Mouse (Mus musculus): ENCODE data around the gene Vmn1r85. TPM values are rescaled to one million over a fixed set of nuclear protein-coding genes. Genes with fewer than 3 reads are reported as not detected.
A peak's percentile ranks its signal among the peaks of the same experiment; 100 is the strongest.
"Not testable (repeated sequence)": the region's sequence is repeated elsewhere in the genome, so short reads cannot be mapped to it uniquely, and the experiment has no call there.

Gene Vmn1r85
- not detected in 2 replicates for polyA plus RNA-seq (2014; fragmentation: Nextera tagmentation; extraction: Ambion mirVana)

DNA sequence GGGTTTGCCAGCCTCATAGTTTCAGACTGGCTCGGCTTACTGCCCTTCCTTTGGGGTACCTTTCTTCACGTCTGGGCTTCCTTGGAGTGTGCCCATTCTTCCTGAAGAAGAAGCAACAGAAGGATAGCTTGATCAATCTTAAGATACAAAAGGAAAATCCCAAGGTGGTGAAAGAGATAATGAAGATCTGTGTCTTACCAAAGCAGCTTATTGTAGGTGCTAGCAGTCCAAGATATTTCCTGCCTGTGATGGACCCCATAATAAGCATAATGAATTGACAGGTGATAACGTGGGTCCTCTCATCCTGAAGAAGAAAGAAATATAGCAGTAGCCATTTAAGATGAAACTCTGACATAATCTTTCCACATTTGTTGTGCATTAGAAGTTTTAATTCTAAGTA, at the start of gene Vmn1r85:
Vmn1r85 (minus strand) TSS at position 101 of the 400 bp plus-strand sequence.
- 67% methylated on average over 3 of the region's 3 CpGs for WGBS
- Histone ChIP-seq H3K4me2 (ENCODE audit: low read depth, severe bottlenecking) (no peak within 1 kb of the TSS), H3K9me3 (ENCODE audit: control insufficient read depth, low read length) (no peaks in the 10 kb centered on the region), H3K27ac (replicated peaks; ENCODE audit: low read depth, low read length) (no peak within 1 kb of the TSS), H3K27me3 (ENCODE audit: control insufficient read depth, insufficient read depth, low read length) (no peaks in the 10 kb centered on the region), H3K9ac (ENCODE audit: low read length) (no peak within 1 kb of the TSS), H3K4me1 (ENCODE audit: control insufficient read depth, insufficient read depth, low read length) (no peaks in the 10 kb centered on the region), H3K36me3 (ENCODE audit: control insufficient read depth, insufficient read depth, low read length) (no peaks in the 10 kb centered on the region), H3K4me3 (ENCODE audit: low read depth, low read length) (no peak within 1 kb of the TSS)
- DNase-seq (ENCODE audit: low spot score) (no peak), ATAC-seq (ENCODE audit: insufficient number of reproducible peaks, low FRiP score, low TSS enrichment, low read depth) (no peak)

DNA sequence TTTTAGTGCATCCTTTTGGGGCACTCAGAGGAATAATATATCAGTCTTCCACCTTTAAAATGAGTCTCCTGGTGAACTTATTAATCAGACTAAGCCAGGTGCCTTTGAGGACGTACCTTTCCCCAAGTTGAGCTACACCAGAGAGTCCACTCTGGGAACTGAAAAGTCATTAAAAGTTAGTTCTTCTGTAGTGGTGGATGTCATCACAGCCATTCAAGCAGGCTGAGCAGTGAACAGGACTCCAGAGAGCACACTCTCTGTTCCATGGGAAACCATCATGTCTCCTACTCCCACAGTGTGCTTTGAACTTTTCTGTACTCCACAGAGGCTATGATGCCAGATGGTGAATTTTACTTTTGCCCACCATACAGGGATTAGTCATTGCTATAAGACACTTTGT, 45.1 kb upstream of the Vmn1r85 start, which contains the start of gene Vmn1r87:
Vmn1r87 (minus strand) TSS at position 101 of the 400 bp plus-strand sequence.
- WGBS, result 88% methylated on average over 1 of the region's 1 CpGs

DNA sequence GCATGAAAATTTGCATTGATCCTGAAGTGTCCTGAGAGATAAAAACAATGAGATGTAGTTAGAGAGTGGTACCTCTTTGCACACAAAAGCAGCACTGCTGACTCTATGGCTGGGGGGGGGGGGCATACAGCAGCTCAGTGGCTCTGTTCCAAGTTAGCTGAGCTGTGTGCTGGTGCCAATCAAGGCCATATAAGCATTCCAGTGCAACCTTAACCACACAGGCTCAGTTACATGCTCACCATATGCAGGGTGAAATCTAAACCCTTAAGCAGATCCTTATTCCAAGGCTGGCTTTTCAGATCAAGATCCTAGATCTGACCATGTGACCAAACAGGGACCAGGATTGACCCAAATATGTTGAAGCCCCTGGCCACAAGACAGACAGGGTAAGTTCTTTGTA, 42.4 kb upstream of the Vmn1r85 start:
- Histone ChIP-seq H3K4me2 (ENCODE audit: low read depth, severe bottlenecking) (no peak overlapping the region), H3K4me1 (ENCODE audit: control insufficient read depth, insufficient read depth, low read length) (no peaks in the 10 kb centered on the region), H3K9me3 (ENCODE audit: control insufficient read depth, low read length) (no peaks in the 10 kb centered on the region; the same call in 1 of the 2 replicates), H3K27ac (replicated peaks; ENCODE audit: low read depth, low read length) (no peak overlapping the region), H3K27me3 (ENCODE audit: control insufficient read depth, insufficient read depth, low read length) (no peaks in the 10 kb centered on the region), H3K36me3 (ENCODE audit: control insufficient read depth, insufficient read depth, low read length) (no peaks in the 10 kb centered on the region), H3K9ac (ENCODE audit: low read length) (no peak overlapping the region), H3K4me3 (ENCODE audit: low read depth, low read length) (no peak overlapping the region)
- DNase-seq (ENCODE audit: low spot score) (no peak), ATAC-seq (ENCODE audit: insufficient number of reproducible peaks, low FRiP score, low TSS enrichment, low read depth) (no peak)

More for the DNA sequence above, 45.1 kb upstream of the Vmn1r85 start, which contains the start of gene Vmn1r87:
- H3K4me2 ChIP-seq (ENCODE audit: low read depth, severe bottlenecking), result no peak within 1 kb of the TSS
- no peak within 1 kb of the TSS for H3K4me3 ChIP-seq (ENCODE audit: low read depth, low read length)
- no peak within 1 kb of the TSS for H3K27ac ChIP-seq (replicated peaks; ENCODE audit: low read depth, low read length)
- no peaks in the 10 kb centered on the region for H3K36me3 ChIP-seq (ENCODE audit: control insufficient read depth, insufficient read depth, low read length)
- H3K27me3 ChIP-seq (ENCODE audit: control insufficient read depth, insufficient read depth, low read length), result no peaks in the 10 kb centered on the region
- H3K9me3 ChIP-seq (ENCODE audit: control insufficient read depth, low read length), result no peaks in the 10 kb centered on the region; the same call in 1 of the 2 replicates
- ATAC-seq (ENCODE audit: insufficient number of reproducible peaks, low FRiP score, low TSS enrichment, low read depth) (no peak), DNase-seq (ENCODE audit: low spot score) (no peak)
- no peaks in the 10 kb centered on the region for H3K4me1 ChIP-seq (ENCODE audit: control insufficient read depth, insufficient read depth, low read length)
- no peak within 1 kb of the TSS for H3K9ac ChIP-seq (ENCODE audit: low read length)

DNA sequence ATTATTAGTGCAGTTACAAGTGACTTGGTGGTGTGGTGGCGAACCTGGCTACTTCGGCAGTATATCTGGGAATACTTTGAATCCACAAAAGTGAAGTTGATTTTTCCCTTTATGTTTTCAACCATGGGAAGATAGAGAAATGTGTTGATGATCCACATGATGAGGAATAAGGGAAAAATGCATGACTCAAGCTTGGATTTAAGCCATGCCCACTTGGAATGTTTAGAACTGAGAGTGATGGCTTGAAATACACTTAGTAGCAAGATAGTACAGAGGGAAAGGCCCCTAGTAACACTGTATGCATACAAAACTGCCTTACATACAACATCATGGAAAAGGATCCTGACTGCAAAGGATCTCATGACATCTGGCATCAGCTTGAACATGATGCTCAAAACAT, 36.9 kb upstream of the Vmn1r85 start:
- Histone ChIP-seq H3K27me3 (ENCODE audit: control insufficient read depth, insufficient read depth, low read length) (no peaks in the 10 kb centered on the region), H3K36me3 (ENCODE audit: control insufficient read depth, insufficient read depth, low read length) (no peaks in the 10 kb centered on the region), H3K9ac (ENCODE audit: low read length) (no peak overlapping the region), H3K9me3 (ENCODE audit: control insufficient read depth, low read length) (no peaks in the 10 kb centered on the region), H3K4me1 (ENCODE audit: control insufficient read depth, insufficient read depth, low read length) (no peaks in the 10 kb centered on the region), H3K27ac (replicated peaks; ENCODE audit: low read depth, low read length) (no peak overlapping the region), H3K4me3 (ENCODE audit: low read depth, low read length) (no peak overlapping the region), H3K4me2 (ENCODE audit: low read depth, severe bottlenecking) (no peak overlapping the region)
- ATAC-seq (ENCODE audit: insufficient number of reproducible peaks, low FRiP score, low TSS enrichment, low read depth) (no peak), DNase-seq (ENCODE audit: low spot score) (no peak)
- WGBS, result 81% methylated on average over 2 of the region's 2 CpGs

DNA sequence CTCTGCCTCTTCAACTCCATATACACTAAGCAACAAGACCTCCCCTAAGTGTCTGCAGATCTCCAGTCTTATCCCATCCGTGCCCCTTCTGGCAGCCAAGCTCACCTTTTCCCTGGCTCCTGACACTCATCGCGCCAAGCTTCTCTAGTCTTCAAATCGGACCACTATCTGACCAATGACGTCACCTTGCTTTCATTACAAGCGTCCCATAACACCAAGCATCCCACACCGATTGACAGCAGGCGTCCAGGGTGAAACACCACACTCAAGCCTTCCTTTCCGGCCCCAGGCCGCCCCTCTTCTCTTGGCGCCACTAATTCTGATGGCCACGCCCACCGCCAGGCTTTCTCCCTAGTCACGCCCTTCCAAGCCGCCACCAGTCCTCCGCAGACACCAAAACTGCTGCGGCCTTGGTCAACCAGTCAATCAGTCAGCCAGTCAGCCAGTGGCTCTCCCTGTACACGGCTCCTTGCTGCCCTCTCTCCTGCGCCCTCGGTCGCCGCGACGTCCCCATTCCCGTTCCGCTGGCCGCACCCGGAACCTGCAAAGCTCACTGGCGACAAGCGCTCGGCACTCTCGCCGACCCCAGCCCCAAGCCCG, 28.7 kb upstream of the Vmn1r85 start:
- H3K4me3 ChIP-seq (ENCODE audit: low read depth, low read length); H3K27me3 ChIP-seq (ENCODE audit: control insufficient read depth, insufficient read depth, low read length); H3K9me3 ChIP-seq (ENCODE audit: control insufficient read depth, low read length); H3K9ac ChIP-seq (ENCODE audit: low read length); DNase-seq (ENCODE audit: low spot score); H3K4me1 ChIP-seq (ENCODE audit: control insufficient read depth, insufficient read depth, low read length); H3K27ac ChIP-seq (replicated peaks; ENCODE audit: low read depth, low read length); H3K36me3 ChIP-seq (ENCODE audit: control insufficient read depth, insufficient read depth, low read length): not testable (repeated sequence)
- under 1% methylated on average over 12 of the region's 34 CpGs for WGBS
- ATAC-seq (ENCODE audit: insufficient number of reproducible peaks, low FRiP score, low TSS enrichment, low read depth), result peak; percentile 90
- H3K4me2 ChIP-seq (ENCODE audit: low read depth, severe bottlenecking), result peak overlapping the region; percentile 28

DNA sequence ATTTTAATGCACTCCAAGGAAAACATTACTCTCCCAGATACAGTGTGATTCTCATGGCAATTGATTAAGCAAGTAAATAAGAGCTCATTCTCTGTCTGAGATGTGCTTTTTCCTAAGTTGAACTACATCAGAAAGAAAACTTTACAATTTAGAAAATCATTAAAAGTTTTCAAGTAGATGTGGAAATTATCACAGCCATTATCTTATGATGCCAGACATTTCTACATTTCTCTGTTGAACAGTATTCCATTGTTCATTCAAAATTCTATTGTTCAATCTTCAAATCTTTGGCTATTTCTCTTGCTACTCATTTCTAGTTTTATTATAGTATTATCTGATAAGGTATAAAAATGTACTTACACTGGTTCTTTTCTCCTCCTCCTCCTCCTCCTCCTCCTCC, 24.8 kb upstream of the Vmn1r85 start, which contains the start of gene Vmn1r86:
Vmn1r86 (minus strand) TSS at position 101 of the 400 bp plus-strand sequence.
- Histone ChIP-seq H3K4me1 (ENCODE audit: control insufficient read depth, insufficient read depth, low read length) (no peaks in the 10 kb centered on the region), H3K36me3 (ENCODE audit: control insufficient read depth, insufficient read depth, low read length) (no peaks in the 10 kb centered on the region), H3K9me3 (ENCODE audit: control insufficient read depth, low read length) (no peaks in the 10 kb centered on the region), H3K4me2 (ENCODE audit: low read depth, severe bottlenecking) (no peak within 1 kb of the TSS), H3K4me3 (ENCODE audit: low read depth, low read length) (no peak within 1 kb of the TSS), H3K27ac (replicated peaks; ENCODE audit: low read depth, low read length) (no peak within 1 kb of the TSS), H3K9ac (ENCODE audit: low read length) (no peak within 1 kb of the TSS), H3K27me3 (ENCODE audit: control insufficient read depth, insufficient read depth, low read length) (no peaks in the 10 kb centered on the region)
- DNase-seq (ENCODE audit: low spot score) (no peak), ATAC-seq (ENCODE audit: insufficient number of reproducible peaks, low FRiP score, low TSS enrichment, low read depth) (no peak)

DNA sequence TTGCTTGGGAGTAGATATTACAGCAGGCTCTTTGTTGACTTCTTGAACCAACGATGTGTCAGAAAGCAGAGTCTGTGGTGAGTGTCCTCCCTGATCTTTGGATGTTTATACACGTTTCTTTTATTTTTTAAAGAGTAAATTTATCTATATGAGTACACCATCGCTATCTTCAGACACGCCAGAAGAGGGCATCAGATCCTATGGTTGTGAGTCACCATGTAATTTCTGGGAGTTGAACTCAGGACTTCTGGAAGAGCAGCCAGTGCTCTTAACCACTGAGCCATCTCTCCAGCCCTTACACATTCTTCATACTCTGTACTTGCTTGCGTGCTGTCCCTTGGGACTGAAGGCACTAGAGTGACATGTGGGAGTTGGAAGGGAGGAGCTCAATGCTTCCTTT, 22.7 kb downstream of the Vmn1r85 start:
- no peak overlapping the region for H3K9ac ChIP-seq (ENCODE audit: low read length)
- no peaks in the 10 kb centered on the region for H3K27me3 ChIP-seq (ENCODE audit: control insufficient read depth, insufficient read depth, low read length)
- DNase-seq (ENCODE audit: low spot score), result no peak
- H3K4me1 ChIP-seq (ENCODE audit: control insufficient read depth, insufficient read depth, low read length), result no peaks in the 10 kb centered on the region
- H3K4me2 ChIP-seq (ENCODE audit: low read depth, severe bottlenecking), result no peak overlapping the region
- no peak for ATAC-seq (ENCODE audit: insufficient number of reproducible peaks, low FRiP score, low TSS enrichment, low read depth)
- WGBS, result 61% methylated on average over 5 of the region's 5 CpGs
- H3K9me3 ChIP-seq (ENCODE audit: control insufficient read depth, low read length), result no peaks in the 10 kb centered on the region
- no peaks in the 10 kb centered on the region for H3K36me3 ChIP-seq (ENCODE audit: control insufficient read depth, insufficient read depth, low read length)
- no peak overlapping the region for H3K4me3 ChIP-seq (ENCODE audit: low read depth, low read length)
- H3K27ac ChIP-seq (replicated peaks; ENCODE audit: low read depth, low read length), result no peak overlapping the region

DNA sequence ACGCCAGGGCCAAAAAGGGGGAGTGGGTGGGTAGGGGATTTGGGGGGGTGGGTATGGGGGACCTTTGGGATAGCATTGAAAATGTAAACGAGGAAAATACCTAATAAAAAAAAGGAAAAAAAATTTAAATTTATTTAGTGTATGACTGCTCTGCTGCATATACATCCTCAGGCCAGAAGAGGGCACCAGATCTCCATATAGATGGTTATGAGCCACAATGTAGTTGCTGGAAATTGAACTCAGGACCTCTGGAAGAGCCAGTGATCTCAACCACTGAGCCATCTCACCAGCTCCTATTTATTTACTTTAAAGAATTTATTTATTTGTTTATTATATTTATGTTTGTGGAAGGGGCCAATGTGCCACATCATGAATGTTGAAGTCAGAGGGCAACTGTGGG, 31.6 kb downstream of the Vmn1r85 start:
- not testable (repeated sequence) for H3K27ac ChIP-seq (replicated peaks; ENCODE audit: low read depth, low read length); H3K4me3 ChIP-seq (ENCODE audit: low read depth, low read length); H3K36me3 ChIP-seq (ENCODE audit: control insufficient read depth, insufficient read depth, low read length); ATAC-seq (ENCODE audit: insufficient number of reproducible peaks, low FRiP score, low TSS enrichment, low read depth); DNase-seq (ENCODE audit: low spot score); H3K9ac ChIP-seq (ENCODE audit: low read length); H3K27me3 ChIP-seq (ENCODE audit: control insufficient read depth, insufficient read depth, low read length); H3K4me2 ChIP-seq (ENCODE audit: low read depth, severe bottlenecking); H3K4me1 ChIP-seq (ENCODE audit: control insufficient read depth, insufficient read depth, low read length); H3K9me3 ChIP-seq (ENCODE audit: control insufficient read depth, low read length)
- 63% methylated on average over 2 of the region's 2 CpGs for WGBS

DNA sequence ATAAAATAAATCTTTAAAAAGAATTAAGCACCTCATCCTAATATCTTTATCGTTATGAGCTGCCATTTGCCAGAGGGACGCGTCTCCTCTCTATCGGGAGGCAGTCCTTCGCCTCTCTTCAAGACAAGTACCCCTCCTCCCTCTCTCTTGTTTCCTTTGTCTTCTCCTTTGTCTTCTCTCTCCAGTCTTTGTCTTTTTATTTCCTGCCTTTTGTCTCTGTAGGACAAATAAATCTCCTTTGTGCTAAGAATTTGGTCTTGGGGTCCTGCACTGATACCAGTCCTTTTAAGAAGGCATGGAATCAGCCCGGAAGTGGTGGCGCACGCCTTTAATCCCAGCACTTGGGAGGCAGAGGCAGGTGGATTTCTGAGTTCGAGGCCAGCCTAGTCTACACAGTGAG, 35.4 kb downstream of the Vmn1r85 start:
- ATAC-seq (ENCODE audit: insufficient number of reproducible peaks, low FRiP score, low TSS enrichment, low read depth), result no peak
- WGBS, result 93% methylated on average over 9 of the region's 9 CpGs
- Histone ChIP-seq H3K4me2 (ENCODE audit: low read depth, severe bottlenecking) (no peak overlapping the region), H3K9ac (ENCODE audit: low read length) (no peak overlapping the region), H3K4me1 (ENCODE audit: control insufficient read depth, insufficient read depth, low read length) (no peaks in the 10 kb centered on the region), H3K9me3 (ENCODE audit: control insufficient read depth, low read length) (no peaks in the 10 kb centered on the region), H3K27ac (replicated peaks; ENCODE audit: low read depth, low read length) (no peak overlapping the region), H3K36me3 (ENCODE audit: control insufficient read depth, insufficient read depth, low read length) (no peaks in the 10 kb centered on the region), H3K4me3 (ENCODE audit: low read depth, low read length) (no peak overlapping the region), H3K27me3 (ENCODE audit: control insufficient read depth, insufficient read depth, low read length) (no peaks in the 10 kb centered on the region)
- DNase-seq (ENCODE audit: low spot score), result no peak
